In genomic region chr7:28086236-28086635, GRCm38 (mm10) we compare ENCODE assay signal across 27 mouse cellular contexts. TPM values are rescaled to one million over a fixed set of nuclear protein-coding genes. Genes with fewer than 3 reads are reported as not detected.
DNase-seq lines count a peak whose midpoint lies in the region.
"Had no signal": no experiment of that assay in that cellular context is flagged by ENCODE, and none has a peak within 500 bp of the region (broad histone marks: within the 10 kb centered on the region; RNA-seq: fewer than 3 reads in every experiment).

No protein-coding gene starts in this region.

- H3K36me3 ChIP-seq in midbrain, embryonic 10.5 days = no peaks in the 10 kb centered on the region
- H3K36me3 ChIP-seq: G1E; hindbrain, embryonic 10.5 days; hindbrain, embryonic 13.5 days; intestine, embryonic 15.5 days had no signal

- no peak overlapping the region for H3K27ac ChIP-seq in midbrain, embryonic 10.5 days (replicated peaks)
- H3K27ac ChIP-seq: hindbrain, embryonic 10.5 days; hindbrain, embryonic 13.5 days; intestine, embryonic 15.5 days had no signal

- WGBS in midbrain, embryonic 10.5 days = 84% methylated on average over 16 of the region's 16 CpGs

- peak; percentile 68 for DNase-seq in heart, adult 11 months
- DNase-seq in heart, postnatal 36 days = no peak
- DNase-seq in ES-CJ7 (ENCODE audit: low read depth, low spot score) = peak; percentile 51
- peak; percentile 71 for DNase-seq in ZHBTc4 (ENCODE audit: low read depth, low spot score)
- DNase-seq in spleen, postnatal 10 days (ENCODE audit: low spot score in 2 of 2) = no peak
- no peak for DNase-seq in midbrain, embryonic 10.5 days (ENCODE audit: low spot score)
- DNase-seq: adrenal gland, adult 8-10 months; adrenal gland, postnatal 25 days; cerebellum, adult 11-12 months; cerebellum, adult 8-10 months; cerebellum, postnatal 14 days; gastrocnemius, postnatal 10 days; gastrocnemius, postnatal 36 days; kidney, adult 11 months had no signal

- H3K27me3 ChIP-seq in midbrain, embryonic 10.5 days (ENCODE audit: low read depth, poor library complexity, severe bottlenecking) = no peaks in the 10 kb centered on the region
- H3K27me3 ChIP-seq: intestine, embryonic 15.5 days had no signal

- peaks cover 5% of the 10 kb centered on the region for H3K9me3 ChIP-seq in midbrain, embryonic 10.5 days (replicated peaks)
- H3K9me3 ChIP-seq: G1E; hindbrain, embryonic 13.5 days; intestine, embryonic 15.5 days had no signal

- no peak overlapping the region for H3K4me3 ChIP-seq in midbrain, embryonic 10.5 days
- H3K4me3 ChIP-seq: hindbrain, embryonic 10.5 days; hindbrain, embryonic 13.5 days; intestine, embryonic 15.5 days had no signal

- no peaks in the 10 kb centered on the region for H3K4me1 ChIP-seq in midbrain, embryonic 10.5 days
- H3K4me1 ChIP-seq: hindbrain, embryonic 10.5 days; hindbrain, embryonic 13.5 days; intestine, embryonic 15.5 days had no signal

- intact Hi-C loops in heart, postnatal 36 days (cut with DNase I) = no loop called here

RNA-seq across cellular contexts. Expression of gene Fcgbp, which starts 15.2 kb away (rescaled TPM):
- total RNA-seq in heart, postnatal 36 days (2021) = not detected
- 0.15 and 0.20 TPM in 2 replicates for polyA plus RNA-seq in midbrain, embryonic 10.5 days (2016; fragmentation: Nextera tagmentation; extraction: Ambion mirVana)
- total RNA-seq: adrenal gland, adult 8-10 months; adrenal gland, postnatal 25 days; granulocyte monocyte progenitor cell, adult 5-6 weeks; heart, adult 8-10 months; heart, postnatal 25 days had no signal
- polyA plus RNA-seq: G1E; heart, embryonic 14.5 days; heart, postnatal 0 days had no signal

RNA-seq across cellular contexts. Expression of gene Psmc4, which starts 36.3 kb away (rescaled TPM):
- total RNA-seq in heart, postnatal 36 days (2021) = 10 to 100 TPM; 88.9 to 91.6 TPM
- polyA plus RNA-seq in midbrain, embryonic 10.5 days (2016; fragmentation: Nextera tagmentation; extraction: Ambion mirVana) = 446 and 458 TPM in 2 replicates

RNA-seq across cellular contexts. Expression of gene 9530053A07Rik, which starts 43.0 kb away (rescaled TPM):
- not detected for total RNA-seq in heart, postnatal 36 days (2021)
- 0.05 and 0.17 TPM in 2 replicates for polyA plus RNA-seq in midbrain, embryonic 10.5 days (2016; fragmentation: Nextera tagmentation; extraction: Ambion mirVana)
- total RNA-seq: adrenal gland, adult 8-10 months; adrenal gland, postnatal 25 days; gastrocnemius, adult 18-20 months; gastrocnemius, postnatal 10 days; gastrocnemius, postnatal 36 days; granulocyte monocyte progenitor cell, adult 5-6 weeks; heart, adult 8-10 months; heart, postnatal 25 days had no signal
- polyA plus RNA-seq: activated CD4-positive, CD25-positive, alpha-beta regulatory T cell, adult 4 months; embryonic facial prominence, embryonic 11.5 days; G1E; heart, embryonic 11.5 days; heart, embryonic 14.5 days had no signal

Comparison
In these comparisons a context has a peak if more than half of its experiments do, and no peak if none do; other contexts are left out.
1. DNase-seq: peak in heart, adult 11 months (single experiment), ES-CJ7 (single experiment) and ZHBTc4 (single experiment); none in heart, postnatal 36 days (0 of 2), spleen, postnatal 10 days (0 of 2) and midbrain, embryonic 10.5 days (single experiment).